Mouse (Mus musculus) CD4-positive, CD25-positive, alpha-beta regulatory T cell, adult 2 months (primary cell): ENCODE data around the gene Larp6.

Experiments used
- DNase-seq: peaks from one replicate; pipeline ENCODE4 v3.0.0-alpha.2; 2012; ENCODE audit warnings: low read depth, low spot score

Larp6 gene

GRCm38 (mm10) chr9:60759436-60760007 lies 46.7 kb downstream of the Larp6 start:
- no peak for DNase-seq

GRCm38 (mm10) chr9:60765181-60765580 lies 52.4 kb downstream of the Larp6 start:
- no peak for DNase-seq

GRCm38 (mm10) chr9:60768393-60768792 lies 55.6 kb downstream of the Larp6 start:
- no peak for DNase-seq

GRCm38 (mm10) chr9:60769711-60770111 lies 56.9 kb downstream of the Larp6 start:
- DNase-seq = no peak

GRCm38 (mm10) chr9:60773713-60774112 lies 60.9 kb downstream of the Larp6 start:
- DNase-seq = no peak

- no peak for DNase-seq
These were observed 64.1 kb downstream of the Larp6 start for GRCm38 (mm10) chr9:60776899-60777298.

- no peak for DNase-seq
These were observed 69.4 kb downstream of the Larp6 start for GRCm38 (mm10) chr9:60782057-60782789.

GRCm38 (mm10) chr9:60785069-60785468 lies 72.3 kb downstream of the Larp6 start:
- DNase-seq = no peak

GRCm38 (mm10) chr9:60787517-60788110 lies 74.8 kb downstream of the Larp6 start:
- DNase-seq = no peak
